Mouse (Mus musculus): ENCODE results near the gene Faah. TPM values are rescaled to one million over a fixed set of nuclear protein-coding genes. Genes with fewer than 3 reads are reported as not detected.

Faah gene
- polyA plus RNA-seq, 1 experiment from 2014 or later = 12.7 TPM

GRCm38 (mm10) chr4:115994662-115995375, 22.9 kb downstream of the Faah start:
- H3K4me2 ChIP-seq (replicated peaks) = no peak overlapping the region
- H3K27ac ChIP-seq (replicated peaks) = no peak overlapping the region
- H3K4me3 ChIP-seq = no peak overlapping the region
- no peaks in the 10 kb centered on the region for H3K36me3 ChIP-seq
- H3K4me1 ChIP-seq = no peaks in the 10 kb centered on the region
- no peak overlapping the region for H3K9ac ChIP-seq (replicated peaks)
- 86% methylated on average over 16 of the region's 16 CpGs for WGBS
- H3K27me3 ChIP-seq = no peaks in the 10 kb centered on the region
- 0 out of 2 replicates have a peak, but pooled peaks cover 3% of the 10 kb centered on the region for H3K9me3 ChIP-seq
- no peak for ATAC-seq (replicated peaks)

GRCm38 (mm10) chr4:115989382-115989781, 28.3 kb downstream of the Faah start:
- no peak overlapping the region for H3K9ac ChIP-seq (replicated peaks)
- no peaks in the 10 kb centered on the region for H3K4me1 ChIP-seq
- H3K27ac ChIP-seq (replicated peaks) = no peak overlapping the region
- H3K4me3 ChIP-seq = no peak overlapping the region
- ATAC-seq (replicated peaks) = no peak
- peaks cover 8% of the 10 kb centered on the region; the same call in 1 of the 2 replicates for H3K27me3 ChIP-seq
- no peak overlapping the region for H3K4me2 ChIP-seq (replicated peaks)
- H3K9me3 ChIP-seq = 0 out of 2 replicates have a peak, but pooled peaks cover 3% of the 10 kb centered on the region
- no peaks in the 10 kb centered on the region for H3K36me3 ChIP-seq
- 82% methylated on average over 7 of the region's 7 CpGs for WGBS

- Histone ChIP-seq H3K36me3 (no peaks in the 10 kb centered on the region), H3K9me3 (0 out of 2 replicates have a peak, but pooled peaks cover 3% of the 10 kb centered on the region), H3K27me3 (peaks cover 19% of the 10 kb centered on the region), H3K4me2 (replicated peaks) (no peak overlapping the region), H3K9ac (replicated peaks) (no peak overlapping the region), H3K27ac (replicated peaks) (no peak overlapping the region), H3K4me1 (0 out of 2 replicates have a peak, but pooled peaks cover 2% of the 10 kb centered on the region), H3K4me3 (no peak overlapping the region)
- ATAC-seq (replicated peaks) = no peak
- 79% methylated on average over 5 of the region's 5 CpGs for WGBS
Observed at GRCm38 (mm10) chr4:115987858-115988530, 29.7 kb downstream of the Faah start.

GRCm38 (mm10) chr4:115987436-115987835, 30.3 kb downstream of the Faah start:
- peaks cover 19% of the 10 kb centered on the region for H3K27me3 ChIP-seq
- WGBS = 87% methylated on average over 1 of the region's 1 CpGs
- H3K36me3 ChIP-seq = no peaks in the 10 kb centered on the region
- H3K9ac ChIP-seq (replicated peaks) = no peak overlapping the region
- no peak overlapping the region for H3K4me2 ChIP-seq (replicated peaks)
- 0 out of 2 replicates have a peak, but pooled peaks cover 3% of the 10 kb centered on the region for H3K9me3 ChIP-seq
- ATAC-seq (replicated peaks) = no peak
- no peak overlapping the region for H3K27ac ChIP-seq (replicated peaks)
- 0 out of 2 replicates have a peak, but pooled peaks cover 2% of the 10 kb centered on the region for H3K4me1 ChIP-seq
- no peak overlapping the region for H3K4me3 ChIP-seq

- 0 out of 2 replicates have a peak, but pooled peaks cover 2% of the 10 kb centered on the region for H3K4me1 ChIP-seq
- no peak overlapping the region for H3K9ac ChIP-seq (replicated peaks)
- H3K4me2 ChIP-seq (replicated peaks) = no peak overlapping the region
- H3K27me3 ChIP-seq = peaks cover 38% of the 10 kb centered on the region
- ATAC-seq (replicated peaks) = no peak
- H3K4me3 ChIP-seq = no peak overlapping the region
- WGBS = 35% methylated on average over 8 of the region's 8 CpGs
- H3K27ac ChIP-seq (replicated peaks) = no peak overlapping the region
- no peaks in the 10 kb centered on the region for H3K9me3 ChIP-seq
- H3K36me3 ChIP-seq = no peaks in the 10 kb centered on the region
Observed at GRCm38 (mm10) chr4:115984967-115985366, 32.8 kb downstream of the Faah start.

GRCm38 (mm10) chr4:115984111-115984510, 33.6 kb downstream of the Faah start:
- Histone ChIP-seq H3K4me2 (replicated peaks) (no peak overlapping the region), H3K27ac (replicated peaks) (no peak overlapping the region), H3K4me1 (peaks cover 10% of the 10 kb centered on the region), H3K9me3 (no peaks in the 10 kb centered on the region), H3K9ac (replicated peaks) (no peak overlapping the region), H3K4me3 (no peak overlapping the region), H3K27me3 (peaks cover 47% of the 10 kb centered on the region), H3K36me3 (no peaks in the 10 kb centered on the region)
- ATAC-seq (replicated peaks) = 0 out of 2 replicates have a peak, but pooled peaks have one; percentile 35
- 2% methylated on average over 13 of the region's 13 CpGs for WGBS

- ATAC-seq (replicated peaks) = peak; percentile 68
- 2% methylated on average over 8 of the region's 8 CpGs for WGBS
- no peak overlapping the region for H3K4me3 ChIP-seq
Observed at GRCm38 (mm10) chr4:115980676-115981075, 37.0 kb downstream of the Faah start.

GRCm38 (mm10) chr4:115979437-115979836, 38.3 kb downstream of the Faah start:
- H3K4me1 ChIP-seq = peaks cover 11% of the 10 kb centered on the region
- peak; percentile 56 for ATAC-seq (replicated peaks)
- H3K9ac ChIP-seq (replicated peaks) = peak overlapping the region; percentile 37
- H3K4me3 ChIP-seq = peak overlapping the region; percentile 32
- no peaks in the 10 kb centered on the region for H3K9me3 ChIP-seq
- no peaks in the 10 kb centered on the region for H3K36me3 ChIP-seq
- peaks cover 83% of the 10 kb centered on the region for H3K27me3 ChIP-seq
- under 1% methylated on average over 39 of the region's 39 CpGs for WGBS
- no peak overlapping the region for H3K27ac ChIP-seq (replicated peaks)
- H3K4me2 ChIP-seq (replicated peaks) = peak overlapping the region; percentile 61

More at GRCm38 (mm10) chr4:115980676-115981075, 37.0 kb downstream of the Faah start:
- H3K27me3 ChIP-seq = peaks cover 81% of the 10 kb centered on the region
- H3K9me3 ChIP-seq = no peaks in the 10 kb centered on the region
- H3K4me1 ChIP-seq = peaks cover 11% of the 10 kb centered on the region
- H3K9ac ChIP-seq (replicated peaks) = no peak overlapping the region
- no peak overlapping the region for H3K4me2 ChIP-seq (replicated peaks)
- no peaks in the 10 kb centered on the region for H3K36me3 ChIP-seq
- H3K27ac ChIP-seq (replicated peaks) = no peak overlapping the region

GRCm38 (mm10) chr4:115978911-115979310, 38.8 kb downstream of the Faah start:
- Histone ChIP-seq H3K4me1 (peaks cover 9% of the 10 kb centered on the region), H3K36me3 (no peaks in the 10 kb centered on the region), H3K4me2 (replicated peaks) (peak overlapping the region; percentile 61), H3K9me3 (no peaks in the 10 kb centered on the region), H3K27me3 (peaks cover 84% of the 10 kb centered on the region), H3K9ac (replicated peaks) (no peak overlapping the region), H3K27ac (replicated peaks) (no peak overlapping the region), H3K4me3 (peak overlapping the region; percentile 32; the same call in 1 of the 2 replicates)
- 6% methylated on average over 4 of the region's 4 CpGs for WGBS
- ATAC-seq (replicated peaks) = no peak

- ATAC-seq (replicated peaks) = no peak
Observed at GRCm38 (mm10) chr4:115972543-115972942, 45.2 kb downstream of the Faah start.

GRCm38 (mm10) chr4:115964446-115964845, 53.3 kb downstream of the Faah start:
- WGBS = 13% methylated on average over 5 of the region's 5 CpGs
- Histone ChIP-seq H3K9ac (replicated peaks) (no peak overlapping the region), H3K4me1 (peaks cover 12% of the 10 kb centered on the region), H3K27ac (replicated peaks) (no peak overlapping the region), H3K36me3 (no peaks in the 10 kb centered on the region), H3K4me3 (no peak overlapping the region), H3K27me3 (peaks cover 88% of the 10 kb centered on the region), H3K4me2 (replicated peaks) (no peak overlapping the region), H3K9me3 (no peaks in the 10 kb centered on the region)
- no peak for ATAC-seq (replicated peaks)

More at GRCm38 (mm10) chr4:115972543-115972942, 45.2 kb downstream of the Faah start:
- H3K9ac ChIP-seq (replicated peaks) = no peak overlapping the region
- no peak overlapping the region for H3K27ac ChIP-seq (replicated peaks)
- no peaks in the 10 kb centered on the region for H3K9me3 ChIP-seq
- H3K36me3 ChIP-seq = no peaks in the 10 kb centered on the region
- H3K4me2 ChIP-seq (replicated peaks) = no peak overlapping the region
- no peaks in the 10 kb centered on the region for H3K4me1 ChIP-seq
- H3K27me3 ChIP-seq = peaks cover 77% of the 10 kb centered on the region
- 62% methylated on average over 24 of the region's 24 CpGs for WGBS
- H3K4me3 ChIP-seq = no peak overlapping the region

GRCm38 (mm10) chr4:115963751-115964150, 54.0 kb downstream of the Faah start:
- Histone ChIP-seq H3K36me3 (no peaks in the 10 kb centered on the region), H3K9me3 (no peaks in the 10 kb centered on the region), H3K27ac (replicated peaks) (no peak overlapping the region), H3K4me3 (peak overlapping the region; percentile 61; the same call in 1 of the 2 replicates), H3K9ac (replicated peaks) (no peak overlapping the region), H3K4me1 (peaks cover 12% of the 10 kb centered on the region), H3K4me2 (replicated peaks) (no peak overlapping the region), H3K27me3 (peaks cover 81% of the 10 kb centered on the region)
- ATAC-seq (replicated peaks) = no peak
- WGBS = 6% methylated on average over 6 of the region's 6 CpGs
